Mouse (Mus musculus) small intestine, adult 2 months (tissue): ENCODE results near the gene Tbc1d4.

Experiments used
- CTCF ChIP-seq: fragments of 200-500 bp; IDR thresholded peaks from 2 replicates; pipeline ENCODE4 v1.5.1; 2012; ENCODE audit warnings: low read depth, mild to moderate bottlenecking, control low read depth, inconsistent platforms, low read length, moderate library complexity, mixed read lengths; ENCODE audit not compliant: insufficient replicate concordance, insufficient read length; ENCODE audit errors: extremely low read depth
- POLR2A ChIP-seq: fragments of 200-500 bp; IDR thresholded peaks from 2 replicates; pipeline ENCODE4 v1.6.1; 2012; ENCODE audit warnings: low read depth, mild to moderate bottlenecking, control low read depth, inconsistent platforms, low read length, moderate library complexity

DNA sequence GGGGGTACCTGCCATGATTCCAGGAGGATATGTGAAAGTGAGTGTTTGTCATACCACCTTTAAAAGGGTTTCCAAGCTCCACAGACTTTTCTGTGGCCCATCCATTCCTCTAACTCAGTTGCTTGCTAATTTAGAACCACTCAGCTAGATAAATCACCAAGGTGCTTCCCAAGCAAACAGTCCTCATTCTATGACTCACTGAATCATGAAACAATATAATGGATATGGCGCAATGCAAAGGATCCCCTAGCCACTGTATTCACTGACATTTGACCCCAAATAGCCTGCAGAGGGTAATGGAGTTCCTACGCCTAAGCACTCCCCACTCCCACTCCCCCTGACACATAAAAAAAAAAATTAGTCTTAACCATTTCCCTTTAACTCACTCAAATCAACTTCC is 191.3 kb downstream of the Tbc1d4 start:
- TF ChIP-seq POLR2A: no peak
- no peak for TF ChIP-seq CTCF
